Mouse (Mus musculus) liver, adult 2 months (tissue): ENCODE results near the gene Skint3.

Experiments used
- CTCF ChIP-seq: fragments of 200-500 bp; IDR thresholded peaks from 2 replicates; pipeline ENCODE4 v1.5.1; 2011; ENCODE audit warnings: low read depth, low read length, control low read depth
- POLR2A ChIP-seq: fragments of 200-500 bp; IDR thresholded peaks from 2 replicates; pipeline ENCODE4 v1.6.1; 2011; ENCODE audit warnings: low read length, control low read depth; ENCODE audit not compliant: insufficient read depth; ENCODE audit errors: extremely low read depth

DNA sequence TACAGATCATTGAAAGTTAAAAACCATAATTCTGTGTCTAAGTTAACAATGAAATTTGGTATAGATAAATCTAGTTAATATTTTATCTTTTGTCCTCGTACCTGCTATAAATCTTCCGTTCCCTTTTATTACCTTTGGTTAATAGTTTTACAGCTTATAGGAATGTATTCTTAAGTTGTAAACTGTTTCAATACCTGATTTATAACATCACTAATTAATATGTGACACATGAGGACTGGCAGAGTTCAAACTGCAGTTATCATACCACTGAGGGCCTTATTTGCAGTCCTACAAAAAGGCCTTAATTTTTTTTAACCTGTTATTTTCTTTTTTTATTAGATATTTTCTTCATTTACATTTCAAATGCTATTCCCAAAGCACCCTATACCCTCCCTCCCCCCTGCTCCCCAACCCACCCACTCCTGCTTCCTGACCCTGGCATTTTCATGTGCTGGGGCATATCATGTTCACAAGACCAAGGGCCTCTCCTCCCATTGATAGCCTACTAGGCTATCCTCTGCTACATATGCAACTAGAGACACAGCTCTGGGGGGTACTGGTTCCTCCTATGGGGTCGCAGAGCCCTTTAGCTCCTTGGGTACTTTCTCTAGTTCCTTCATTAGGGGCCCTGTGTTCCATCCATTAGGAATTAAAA is 70.9 kb downstream of the Skint3 start:
- no peak for TF ChIP-seq POLR2A
- TF ChIP-seq CTCF: no peak
